Mouse (Mus musculus): ENCODE measurements around the gene Cpeb3.

GRCm38 (mm10) chr19:37246859-37247258, 38.5 kb upstream of the Cpeb3 start:
- TF ChIP-seq TAL1 (conservative IDR thresholded peaks at IDR 0.05; ENCODE audit: low read depth, low read length) (no peak), CTCF (IDR thresholded peaks at IDR 0.05; ENCODE audit: low read depth, low read length) (no peak), GATA1 (IDR thresholded peaks at IDR 0.05; ENCODE audit: borderline replicate concordance, low read length) (no peak), POLR2AphosphoS5 (IDR thresholded peaks at IDR 0.05; ENCODE audit: insufficient replicate concordance, low read depth, low read length) (no peak)
